Mouse (Mus musculus) C2C12 (cell line): Measurements from ENCODE around the gene Tenm4. TPM values are rescaled to one million over a fixed set of nuclear protein-coding genes. Genes with fewer than 3 reads are reported as not detected.

ENCODE experiments used
- H3K27me3 ChIP-seq: one replicate; pipeline ENCODE4 v1.6.1; 2011; ENCODE audit not compliant: control insufficient read depth, insufficient read depth, insufficient read length
- H3K36me3 ChIP-seq: one replicate; pipeline ENCODE4 v1.6.1; 2011; ENCODE audit not compliant: control insufficient read depth, insufficient read depth
- H3K4me3 ChIP-seq: one replicate; pipeline ENCODE4 v1.5.1; 2011; ENCODE audit warnings: mild to moderate bottlenecking, control low read depth; ENCODE audit not compliant: poor library complexity, insufficient read depth, severe bottlenecking
- H3K79me2 ChIP-seq: one replicate; pipeline ENCODE4 v1.6.1; 2011; ENCODE audit not compliant: control insufficient read depth, insufficient read depth
- H3K79me3 ChIP-seq: one replicate; pipeline ENCODE4 v1.6.1; 2011; ENCODE audit warnings: low read depth, control low read depth
- H3ac ChIP-seq: one replicate; pipeline ENCODE3; 2011; ENCODE audit warnings: low read depth; ENCODE audit not compliant: control insufficient read depth, insufficient read length
- CEBPB ChIP-seq: IDR thresholded peaks from one replicate; pipeline ENCODE4 v1.6.1; 2011; ENCODE audit warnings: low read depth, mild to moderate bottlenecking, control low read depth, moderate library complexity
- CTCF ChIP-seq: IDR thresholded peaks from one replicate; pipeline ENCODE4 v1.5.1; 2011; ENCODE audit not compliant: control insufficient read depth, insufficient read depth, insufficient read length
- FOSL1 ChIP-seq: IDR thresholded peaks from one replicate; pipeline ENCODE4 v1.8.0; 2011; ENCODE audit warnings: mild to moderate bottlenecking, low read length; ENCODE audit not compliant: poor library complexity, insufficient read depth, severe bottlenecking
- MAX ChIP-seq: IDR thresholded peaks from one replicate; pipeline ENCODE4 v1.6.1; 2011; ENCODE audit warnings: mild to moderate bottlenecking, control low read depth
- MYOD1 ChIP-seq: IDR thresholded peaks from one replicate; pipeline ENCODE4 v1.6.1; 2011; ENCODE audit warnings: low read depth; ENCODE audit not compliant: control insufficient read depth, insufficient read length
- MYOG ChIP-seq: IDR thresholded peaks from one replicate; pipeline ENCODE4 v1.6.1; 2011; ENCODE audit not compliant: control insufficient read depth, insufficient read length; ENCODE audit errors: extremely low read depth
- USF1 ChIP-seq: IDR thresholded peaks from one replicate; pipeline ENCODE4 v1.6.1; 2011; ENCODE audit warnings: low read depth, mild to moderate bottlenecking, control low read depth, moderate library complexity
- polyA plus RNA-seq: library from polyadenylated mRNA; unstranded; fragments of >200 nt; fragmentation: generic; extraction: Trizol; gene quantifications from one replicate; pipeline ENCODE4 v1.2.1, GENCODE M21; 2012; ENCODE audit warnings: missing spikeins

Gene Tenm4
- polyA plus RNA-seq, 1 experiment = 0.71 TPM

- Histone ChIP-seq H3K79me3 (no peaks in the 10 kb centered on the region), H3ac (no peak overlapping the region), H3K79me2 (no peaks in the 10 kb centered on the region), H3K36me3 (no peaks in the 10 kb centered on the region), H3K27me3 (no peaks in the 10 kb centered on the region), H3K4me3 (no peak overlapping the region)
- no peak for TF ChIP-seq CTCF
- TF ChIP-seq MAX = no peak
- TF ChIP-seq CEBPB = no peak
Observed at GRCm38 (mm10) chr7:96176781-96177180, 5.7 kb downstream of the Tenm4 start.

GRCm38 (mm10) chr7:96181751-96182150 lies 10.7 kb downstream of the Tenm4 start:
- Histone ChIP-seq H3K79me3 (no peaks in the 10 kb centered on the region), H3ac (no peak overlapping the region), H3K4me3 (no peak overlapping the region), H3K36me3 (no peaks in the 10 kb centered on the region), H3K27me3 (no peaks in the 10 kb centered on the region), H3K79me2 (no peaks in the 10 kb centered on the region)
- TF ChIP-seq CTCF = no peak
- TF ChIP-seq MYOG = no peak
- TF ChIP-seq MYOD1 = no peak
- no peak for TF ChIP-seq FOSL1
- TF ChIP-seq MAX = no peak
- TF ChIP-seq USF1 = no peak
- no peak for TF ChIP-seq CEBPB

GRCm38 (mm10) chr7:96183195-96183594 lies 12.1 kb downstream of the Tenm4 start:
- H3K79me3 ChIP-seq = no peaks in the 10 kb centered on the region

DNA sequence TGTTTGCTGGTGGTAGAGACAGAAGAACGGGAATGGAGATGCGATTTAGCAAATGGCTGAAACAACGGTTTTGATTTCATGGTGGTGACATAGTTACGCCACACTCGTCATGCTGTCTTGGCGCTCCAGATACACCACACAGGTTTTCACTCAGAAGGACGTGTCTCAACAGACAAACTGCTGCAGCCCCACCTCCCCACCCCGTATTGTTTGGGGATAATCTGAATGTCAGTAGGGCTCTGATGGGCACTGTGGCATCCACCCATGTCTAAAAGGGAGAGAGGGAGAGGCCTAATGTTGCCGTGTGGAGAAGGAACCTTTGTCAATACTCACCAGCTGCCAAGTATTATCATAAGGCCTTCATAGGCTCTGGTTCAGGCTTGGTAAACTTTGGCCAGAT lies 14.4 kb downstream of the Tenm4 start:
- Histone ChIP-seq H3ac (no peak overlapping the region), H3K79me3 (no peaks in the 10 kb centered on the region), H3K79me2 (no peaks in the 10 kb centered on the region), H3K27me3 (no peaks in the 10 kb centered on the region), H3K4me3 (no peak overlapping the region), H3K36me3 (no peaks in the 10 kb centered on the region)
- TF ChIP-seq USF1 = no peak
- no peak for TF ChIP-seq CEBPB
- TF ChIP-seq MAX = no peak
- no peak for TF ChIP-seq FOSL1
- TF ChIP-seq MYOD1 = no peak
- no peak for TF ChIP-seq MYOG
- TF ChIP-seq CTCF = no peak

More at GRCm38 (mm10) chr7:96183195-96183594, 12.1 kb downstream of the Tenm4 start:
- Histone ChIP-seq H3K27me3 (no peaks in the 10 kb centered on the region), H3K79me2 (no peaks in the 10 kb centered on the region), H3ac (no peak overlapping the region), H3K4me3 (no peak overlapping the region), H3K36me3 (no peaks in the 10 kb centered on the region)
- TF ChIP-seq CEBPB (no peak), MAX (no peak)

DNA sequence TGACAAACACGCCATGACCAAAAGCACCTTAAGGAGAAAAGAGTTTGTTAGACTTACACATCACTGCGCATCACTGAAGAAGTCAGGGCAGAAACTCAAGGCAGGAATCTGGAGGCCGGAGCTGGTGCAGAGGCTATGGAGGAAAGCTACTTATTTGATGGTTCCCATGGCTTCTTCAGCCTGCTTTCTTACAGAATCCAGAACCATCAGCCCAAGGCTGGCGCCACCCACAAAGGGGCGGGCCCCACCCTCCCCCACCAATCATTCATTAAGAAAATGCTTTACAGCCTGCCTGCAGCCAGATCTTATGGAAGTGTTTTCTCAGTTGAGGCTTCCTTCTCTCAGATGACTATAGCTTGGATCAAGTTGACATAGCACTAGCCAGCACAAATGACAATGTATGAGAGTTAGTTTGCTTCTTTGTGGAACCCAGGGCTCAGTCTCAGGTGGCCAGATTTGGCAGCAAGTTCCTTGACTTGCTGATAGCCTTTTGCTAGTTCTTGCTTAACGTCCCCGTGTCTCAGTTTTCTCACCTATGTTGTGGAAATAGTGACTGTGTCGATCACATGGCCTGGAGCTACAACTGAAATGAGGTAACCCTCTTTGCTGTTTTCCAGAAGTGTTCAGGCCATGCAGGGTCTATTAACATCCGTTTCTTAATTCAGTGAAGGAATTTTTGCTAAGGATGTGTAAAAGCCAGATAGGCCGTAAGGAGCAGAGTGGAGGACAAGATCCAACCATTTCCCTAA lies 32.9 kb downstream of the Tenm4 start:
- no peaks in the 10 kb centered on the region for H3K36me3 ChIP-seq
- no peak overlapping the region for H3K4me3 ChIP-seq
- no peak overlapping the region for H3ac ChIP-seq
- H3K79me3 ChIP-seq = no peaks in the 10 kb centered on the region
- H3K27me3 ChIP-seq = no peaks in the 10 kb centered on the region
- no peaks in the 10 kb centered on the region for H3K79me2 ChIP-seq
- TF ChIP-seq USF1 = no peak
- no peak for TF ChIP-seq MAX
- no peak for TF ChIP-seq CTCF
- no peak for TF ChIP-seq MYOD1
- no peak for TF ChIP-seq CEBPB
- TF ChIP-seq MYOG = no peak
- TF ChIP-seq FOSL1 = no peak

DNA sequence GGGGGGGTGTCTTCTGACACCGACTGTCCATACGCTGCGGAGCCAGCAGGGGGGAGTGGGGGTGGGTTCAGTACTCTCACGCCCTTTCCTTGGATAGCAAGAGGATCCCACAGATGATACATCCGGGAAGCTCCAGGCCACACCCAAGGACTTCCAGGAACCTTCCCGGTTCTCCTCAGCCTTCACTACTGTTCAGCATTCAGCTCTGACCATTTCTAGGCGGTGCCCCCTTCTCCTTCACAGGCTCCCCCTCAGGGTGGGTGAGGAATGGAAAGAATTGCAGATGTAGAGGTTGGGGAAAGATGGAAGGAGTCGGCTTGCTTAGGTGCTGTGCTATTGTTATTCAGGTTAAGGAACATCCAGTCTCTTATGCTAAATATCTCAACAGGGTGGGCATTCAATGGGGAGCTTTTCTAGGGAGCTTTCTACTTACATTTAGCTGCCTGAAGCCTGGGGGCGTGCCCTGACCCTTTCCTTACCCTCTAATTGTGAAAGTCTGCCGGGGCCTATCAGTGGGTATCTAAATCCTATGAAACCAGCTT lies 33.8 kb downstream of the Tenm4 start:
- H3K4me3 ChIP-seq = no peak overlapping the region
- no peak overlapping the region for H3ac ChIP-seq
- H3K79me3 ChIP-seq = no peaks in the 10 kb centered on the region
- no peaks in the 10 kb centered on the region for H3K36me3 ChIP-seq
- TF ChIP-seq USF1 = no peak
- TF ChIP-seq MYOG = no peak
- TF ChIP-seq MAX = no peak
- TF ChIP-seq CEBPB = no peak
- TF ChIP-seq CTCF = no peak
- TF ChIP-seq MYOD1 = no peak
- TF ChIP-seq FOSL1 = no peak
- H3K27me3 ChIP-seq = no peaks in the 10 kb centered on the region
- H3K79me2 ChIP-seq = no peaks in the 10 kb centered on the region
